Mouse (Mus musculus): ENCODE measurements at regions not wholly inside any gene's neighbourhood (a gene's known extent, or its start where the extent isn't known, plus 50 kb on each side); places are given as distances from the start of the nearest gene placed in this dataset.

DNA sequence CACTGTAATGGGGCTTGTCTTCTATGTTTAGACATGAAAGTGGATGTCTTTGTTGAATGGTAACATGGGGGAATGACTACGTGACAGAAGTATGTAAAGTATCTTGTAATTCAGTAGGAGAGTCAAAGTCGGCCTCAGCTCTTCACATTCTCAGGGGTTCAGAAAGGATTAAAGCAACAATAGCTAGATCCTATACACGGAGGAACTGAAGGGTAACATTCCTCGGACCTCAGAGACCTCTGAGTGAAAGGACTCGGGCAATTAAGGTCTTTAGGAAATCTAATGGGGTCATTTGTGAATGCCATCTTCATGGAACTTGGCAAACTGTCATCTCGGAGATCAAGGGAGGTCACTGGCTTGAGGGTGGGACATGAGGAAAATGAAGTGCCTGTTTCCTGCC, 262.8 kb upstream of the Ddhd1 start:
- ChIA-PET CTCF (interaction anchor here in 1 of 4 experiments (1.1 kb wide), 1 partner anchor 866 kb away, joined by 3 read pairs; no protein-coding TSS in a partner anchor), POLR2A (no interaction called here)

- CTCF ChIA-PET, result no interaction called here
- POLR2A ChIA-PET, result no interaction called here
Observed at GRCm38 (mm10) chr14:45943581-45943980, 285.6 kb upstream of the Ddhd1 start.

DNA sequence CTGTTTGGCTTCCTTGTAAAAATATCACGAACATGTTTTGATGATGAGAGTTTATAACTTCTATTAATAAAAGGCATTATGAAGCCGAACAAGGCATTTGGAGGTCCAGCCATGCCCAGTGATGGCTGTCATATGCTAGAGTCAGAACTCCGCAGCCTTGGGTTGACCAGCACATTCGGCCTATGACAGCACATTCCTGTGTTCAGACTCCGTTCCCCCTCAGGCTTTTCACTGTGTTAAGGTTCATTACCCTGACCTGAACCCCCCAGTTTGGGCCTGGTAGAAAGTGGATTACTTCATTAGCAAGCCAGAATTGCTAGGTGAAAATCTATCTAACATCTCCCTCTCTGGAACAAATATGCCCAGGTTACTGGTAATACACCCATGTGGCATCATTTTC, 286.2 kb upstream of the Ddhd1 start:
- ChIA-PET CTCF (no interaction called here), POLR2A (interaction anchor here in 1 of 4 experiments (0.7 kb wide), 1 partner anchor 58 kb away, joined by 3 read pairs; no protein-coding TSS in a partner anchor)

- ChIA-PET CTCF (no interaction called here), POLR2A (interaction anchor here in 1 of 4 experiments (0.7 kb wide), 1 partner anchor 59 kb away, joined by 3 read pairs; no protein-coding TSS in a partner anchor)
Observed at GRCm38 (mm10) chr14:45944506-45944905, 286.6 kb upstream of the Ddhd1 start.

DNA sequence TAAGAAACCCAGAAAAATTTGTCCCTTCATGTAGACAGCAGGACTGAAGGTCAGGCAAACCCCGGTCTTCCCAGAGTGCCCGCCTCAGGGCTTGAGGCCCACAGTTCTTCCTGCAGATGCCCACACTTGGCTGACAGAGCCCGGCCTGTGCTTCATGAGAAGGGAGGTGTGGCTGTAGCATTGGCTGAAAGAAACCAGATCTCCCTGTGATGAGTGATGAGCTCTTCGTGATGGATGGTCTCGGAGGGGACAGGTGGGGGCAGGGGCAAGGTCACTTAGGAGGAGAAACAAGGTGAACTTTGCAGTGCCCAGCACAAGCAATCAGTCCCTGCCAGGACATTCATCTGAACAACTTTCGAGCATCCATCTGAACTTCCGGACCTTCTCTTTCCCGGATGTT, 298.7 kb upstream of the Ddhd1 start:
- CTCF ChIA-PET, result no interaction called here
- POLR2A ChIA-PET, result no interaction called here

GRCm38 (mm10) chr14:45962474-45962873, 304.5 kb upstream of the Ddhd1 start:
- POLR2A ChIA-PET, result interaction anchor here in 1 of 4 experiments (0.7 kb wide), 1 partner anchor 52 kb away, joined by 4 read pairs; no protein-coding TSS in a partner anchor

DNA sequence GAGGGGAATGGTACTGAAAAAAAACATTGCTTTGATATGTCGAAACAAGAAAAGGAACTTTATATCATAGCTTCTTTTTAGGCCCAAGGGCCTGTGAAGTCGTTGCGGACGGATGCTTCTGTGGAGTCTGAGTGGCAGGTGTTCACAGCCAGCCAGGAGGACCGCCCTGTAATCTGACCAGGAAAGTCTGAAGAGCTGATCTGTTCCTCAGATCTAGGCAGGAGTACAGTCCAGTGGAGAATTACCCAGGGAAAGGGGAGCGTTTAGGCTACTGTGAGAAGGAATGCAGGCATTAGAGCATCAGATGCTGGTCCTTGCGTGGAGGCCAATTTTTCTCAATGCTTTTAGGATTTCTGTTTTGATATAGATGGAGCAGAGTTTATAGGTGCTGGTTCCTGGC, 306.1 kb upstream of the Ddhd1 start:
- POLR2A ChIA-PET, result no interaction called here
- CTCF ChIA-PET, result no interaction called here

More at GRCm38 (mm10) chr14:45962474-45962873, 304.5 kb upstream of the Ddhd1 start:
- CTCF ChIA-PET, result no interaction called here

GRCm38 (mm10) chr14:45983206-45983857, 325.4 kb upstream of the Ddhd1 start:
- POLR2A ChIA-PET, result no interaction called here
- CTCF ChIA-PET, result no interaction called here

DNA sequence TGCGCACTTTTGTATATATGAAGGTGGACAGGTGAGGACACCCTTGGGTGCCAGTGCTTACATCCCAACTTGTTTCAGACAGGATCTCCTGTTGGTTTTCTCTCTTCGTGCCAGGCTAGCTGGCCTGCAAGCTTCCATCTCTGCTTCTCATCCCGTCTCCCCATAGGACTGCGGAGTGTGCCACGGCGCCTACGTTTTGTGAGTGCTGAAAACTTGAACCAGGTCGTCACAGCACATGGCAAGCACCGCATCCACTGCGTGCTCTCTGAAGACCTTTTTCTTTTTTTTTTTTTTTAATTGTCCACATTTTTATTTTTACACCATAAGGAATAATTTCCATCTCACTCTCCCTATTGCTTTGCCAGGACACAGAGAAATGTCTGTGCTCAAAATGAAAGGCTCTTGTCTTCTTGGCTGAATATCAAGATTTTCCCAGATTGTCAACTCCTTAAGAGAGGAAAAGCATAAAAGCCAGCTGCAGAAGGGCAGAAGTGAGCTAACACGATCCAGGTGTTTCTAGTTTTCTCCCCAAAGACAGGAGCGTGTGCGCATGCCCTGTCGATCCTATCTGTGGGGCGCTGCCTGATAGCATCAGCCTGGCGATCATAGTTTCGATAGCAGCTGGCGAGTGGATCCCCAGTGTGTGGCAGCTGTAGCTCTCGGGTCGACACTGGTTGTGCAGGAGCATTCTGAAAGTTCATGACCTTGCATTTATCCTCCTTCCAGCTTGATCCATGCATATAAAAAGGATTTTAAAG, 326.4 kb upstream of the Ddhd1 start:
- POLR2A ChIA-PET, result no interaction called here
- CTCF ChIA-PET, result no interaction called here

DNA sequence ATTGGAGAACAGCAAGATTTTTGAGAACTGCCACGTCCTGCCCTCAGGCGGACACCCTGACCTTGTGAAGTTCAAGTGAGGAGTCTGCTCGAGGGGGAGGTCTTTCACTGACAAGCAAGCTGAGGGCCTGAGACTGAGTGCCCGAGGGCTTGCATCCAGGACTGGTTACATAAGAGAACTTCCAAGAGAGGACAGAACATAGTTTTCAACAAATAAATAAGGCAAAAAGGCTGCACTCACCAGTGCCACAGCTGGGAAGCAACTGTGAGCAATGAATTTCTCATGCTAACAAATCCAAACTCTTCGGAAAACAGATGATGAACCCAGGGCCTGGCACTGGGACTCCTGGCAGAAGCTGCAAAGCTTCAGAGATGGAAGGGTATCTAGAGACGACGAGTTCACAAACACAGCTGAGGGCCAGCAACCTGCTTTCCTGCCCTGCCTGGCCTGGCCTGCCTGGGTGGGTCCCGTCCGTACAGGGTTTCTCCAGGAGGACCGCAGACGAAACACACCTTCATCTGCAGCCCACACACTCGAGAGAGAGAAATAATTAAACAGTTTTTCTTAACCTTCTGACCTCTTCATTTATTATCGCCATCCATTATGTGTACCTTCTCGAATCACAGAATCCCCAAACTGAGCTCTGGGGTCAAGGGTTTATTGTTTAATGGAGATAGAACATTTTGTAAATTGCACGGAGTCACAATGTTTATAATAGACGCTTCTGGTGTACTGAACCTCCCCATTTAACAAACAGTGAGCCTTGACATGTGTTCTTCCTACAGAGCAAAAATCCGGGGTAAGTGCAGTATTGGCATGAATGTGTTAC, 334.3 kb upstream of the Ddhd1 start:
- ChIA-PET CTCF (interaction anchor here in 2 of 4 experiments (1.2 to 1.4 kb wide), 2 partner anchors 710 to 730 kb away, joined by 3 to 4 read pairs; no protein-coding TSS in a partner anchor), POLR2A (no interaction called here)

DNA sequence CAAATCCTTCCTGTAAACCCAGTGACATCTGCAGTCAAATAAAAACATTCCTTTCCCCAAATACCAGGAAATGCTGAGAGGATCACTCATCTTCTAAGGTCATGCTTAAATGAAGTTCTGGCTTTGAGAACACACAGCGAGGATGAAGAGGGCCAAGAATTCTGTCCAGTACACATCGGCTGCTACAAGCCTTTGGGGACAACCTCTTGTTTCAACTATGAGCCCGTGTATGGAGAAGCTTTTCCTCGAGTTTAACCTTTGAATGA, 334.9 kb upstream of the Ddhd1 start:
- ChIA-PET CTCF (interaction anchor here in 2 of 4 experiments (1.2 to 1.4 kb wide), 2 partner anchors 710 to 729 kb away, joined by 3 to 4 read pairs; no protein-coding TSS in a partner anchor), POLR2A (no interaction called here)

- ChIA-PET POLR2A (no interaction called here), CTCF (interaction anchor here in 2 of 4 experiments (0.8 to 1.3 kb wide), 3 partner anchors 709 to 730 kb away, joined by 3 to 5 read pairs (median 4); no protein-coding TSS in a partner anchor)
Observed at GRCm38 (mm10) chr14:45993669-45994068, 335.7 kb upstream of the Ddhd1 start.

GRCm38 (mm10) chr14:45996760-45997159, 338.8 kb upstream of the Ddhd1 start:
- ChIA-PET CTCF (no interaction called here), POLR2A (no interaction called here)

GRCm38 (mm10) chr14:46004078-46004477, 346.1 kb upstream of the Ddhd1 start:
- ChIA-PET POLR2A (no interaction called here), CTCF (no interaction called here)

GRCm38 (mm10) chr14:46005307-46005706, 347.4 kb upstream of the Ddhd1 start:
- POLR2A ChIA-PET, result no interaction called here

GRCm38 (mm10) chr14:46013232-46013631, 355.3 kb upstream of the Ddhd1 start:
- CTCF ChIA-PET, result no interaction called here
- POLR2A ChIA-PET, result no interaction called here

More at GRCm38 (mm10) chr14:46005307-46005706, 347.4 kb upstream of the Ddhd1 start:
- CTCF ChIA-PET, result no interaction called here

- CTCF ChIA-PET, result interaction anchor here in 1 of 4 experiments (0.5 kb wide), 1 partner anchor 134 kb away, joined by 3 read pairs; no protein-coding TSS in a partner anchor
- POLR2A ChIA-PET, result no interaction called here
Observed at GRCm38 (mm10) chr14:46014090-46014489, 356.1 kb upstream of the Ddhd1 start.

- ChIA-PET CTCF (interaction anchor here in 1 of 4 experiments (0.5 kb wide), 1 partner anchor 1071 kb away, joined by 3 read pairs; no protein-coding TSS in a partner anchor), POLR2A (no interaction called here)
Observed at GRCm38 (mm10) chr14:46015682-46016400, 357.9 kb upstream of the Ddhd1 start.

DNA sequence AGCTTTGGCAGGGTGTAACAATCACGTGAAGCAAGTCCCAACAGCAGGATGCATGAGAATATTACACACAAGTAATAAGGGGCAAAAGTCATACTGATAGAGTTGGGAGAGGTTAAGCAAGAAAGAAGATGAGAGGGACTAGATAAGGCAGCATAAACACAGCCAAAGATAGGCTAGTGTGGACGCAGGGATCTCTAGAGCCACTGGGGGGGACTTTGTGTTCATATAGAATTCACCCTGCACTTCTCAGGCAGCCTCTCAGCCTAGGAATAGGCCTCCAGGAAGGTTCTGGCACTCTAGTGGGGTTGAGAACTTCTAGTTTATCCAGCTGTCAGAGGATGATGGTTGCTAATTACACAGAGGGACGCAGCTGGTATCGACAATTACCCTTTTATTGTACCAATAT, 358.8 kb upstream of the Ddhd1 start:
- ChIA-PET POLR2A (no interaction called here), CTCF (interaction anchor here in 2 of 4 experiments (0.5 to 0.6 kb wide), 2 partner anchors 84 to 718 kb away, joined by 3 to 5 read pairs; no protein-coding TSS in a partner anchor)
